Mouse (Mus musculus) megakaryocyte, embryonic 14.5 days (primary cell): ENCODE measurements around the gene Syt17.

Experiments used
- FLI1 ChIP-seq: IDR thresholded peaks from 2 replicates; pipeline ENCODE4 v1.6.1; 2012; ENCODE audit warnings: low read length, inconsistent platforms, mixed read lengths
- GATA1 ChIP-seq: IDR thresholded peaks from 3 replicates; pipeline ENCODE4 v1.6.1; 2012; ENCODE audit warnings: mixed read lengths, low read length, inconsistent platforms, borderline replicate concordance

DNA sequence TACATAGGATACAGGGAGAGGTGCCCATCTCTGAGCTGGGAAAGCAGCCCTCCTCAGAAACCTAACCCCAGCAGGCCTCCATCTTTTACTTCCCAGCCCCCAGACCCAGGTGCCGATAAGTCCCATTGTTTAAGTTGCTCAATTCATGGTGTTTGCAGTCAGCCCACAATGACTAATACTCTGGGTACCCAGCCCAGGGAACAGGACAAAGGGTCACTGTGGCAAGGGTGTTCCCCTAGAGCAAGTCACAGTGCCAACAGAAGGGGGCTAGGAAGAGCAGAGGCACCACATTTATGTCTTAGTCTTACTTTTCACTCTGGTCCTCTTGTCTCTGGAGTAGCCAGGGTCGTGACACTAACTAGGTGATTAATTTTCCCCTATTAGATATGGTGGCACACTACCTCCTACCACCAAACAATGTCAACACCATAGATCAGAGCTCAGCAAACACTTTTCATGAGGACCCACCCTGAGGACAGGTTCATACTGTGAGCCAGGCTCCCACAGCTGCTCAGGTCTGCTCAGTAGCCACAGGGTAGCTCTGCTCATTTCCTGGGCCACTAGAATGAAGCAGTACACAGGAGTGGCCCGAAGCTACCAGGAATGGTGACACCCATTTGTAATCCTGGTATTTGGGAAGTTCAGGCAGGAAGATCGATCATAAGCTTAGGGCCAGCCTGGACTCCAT lies 47.0 kb upstream of the Syt17 start:
- TF ChIP-seq GATA1 = no peak
- TF ChIP-seq FLI1 = no peak
